Mouse (Mus musculus) mesoderm, embryonic 11.5 days (tissue): Measurements from ENCODE around the gene Zgrf1.
A peak's percentile ranks its signal among the peaks of the same experiment; 100 is the strongest.

Experiments used
- DNase-seq: peaks from one replicate; pipeline ENCODE4 v3.0.0-alpha.2; 2012; ENCODE audit warnings: low read depth, low spot score

Gene Zgrf1

DNA sequence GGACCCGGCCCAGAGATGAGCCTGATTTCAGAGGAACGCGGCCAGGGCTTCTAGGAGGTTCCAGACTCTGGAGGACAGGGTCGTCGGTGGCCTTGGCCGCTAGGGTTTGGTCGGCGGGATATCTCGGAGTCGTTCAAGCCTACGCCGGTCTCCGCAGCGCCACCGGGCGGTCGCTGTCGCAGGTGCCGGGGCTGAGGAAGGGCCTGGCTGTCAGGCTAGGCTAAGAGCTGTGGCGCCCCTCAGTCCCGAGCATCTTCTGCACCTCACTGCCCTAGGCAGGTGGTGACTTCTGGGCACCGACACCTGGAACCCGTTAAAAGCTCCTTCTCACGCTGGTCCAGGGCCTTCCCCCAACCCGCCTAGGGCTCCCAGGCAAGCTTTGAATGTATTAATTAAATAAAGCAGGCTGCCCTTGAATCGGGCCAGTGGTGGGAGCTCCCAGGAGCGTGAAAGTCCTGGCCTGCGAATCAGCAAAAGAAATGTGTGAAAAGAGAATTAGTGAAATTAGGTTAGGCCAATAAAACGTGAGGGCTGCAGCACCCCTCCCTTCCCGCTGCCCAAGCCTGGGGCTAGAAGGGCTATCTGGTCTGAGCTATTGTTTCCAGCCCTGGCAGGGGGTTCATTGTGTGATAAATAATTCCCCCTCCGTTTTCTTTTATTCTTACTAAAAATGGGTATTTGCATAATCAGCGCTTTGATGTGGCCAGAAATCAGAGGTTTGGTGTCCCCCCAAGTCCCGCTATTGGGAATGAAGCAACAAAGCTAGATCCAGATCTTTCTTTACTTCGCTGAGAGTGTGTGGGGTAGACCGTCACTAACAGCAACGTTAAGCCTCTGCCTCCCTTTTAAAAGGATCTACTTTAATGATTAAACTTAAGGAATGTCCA is 86.8 kb downstream of the Zgrf1 start:
- peak; percentile 86 for DNase-seq

- DNase-seq = peak; percentile 36
Observed at GRCm38 (mm10) chr3:127640762-127641700, 87.7 kb downstream of the Zgrf1 start.

- peak; percentile 45 for DNase-seq
Observed at GRCm38 (mm10) chr3:127642211-127642610, 88.9 kb downstream of the Zgrf1 start.

DNA sequence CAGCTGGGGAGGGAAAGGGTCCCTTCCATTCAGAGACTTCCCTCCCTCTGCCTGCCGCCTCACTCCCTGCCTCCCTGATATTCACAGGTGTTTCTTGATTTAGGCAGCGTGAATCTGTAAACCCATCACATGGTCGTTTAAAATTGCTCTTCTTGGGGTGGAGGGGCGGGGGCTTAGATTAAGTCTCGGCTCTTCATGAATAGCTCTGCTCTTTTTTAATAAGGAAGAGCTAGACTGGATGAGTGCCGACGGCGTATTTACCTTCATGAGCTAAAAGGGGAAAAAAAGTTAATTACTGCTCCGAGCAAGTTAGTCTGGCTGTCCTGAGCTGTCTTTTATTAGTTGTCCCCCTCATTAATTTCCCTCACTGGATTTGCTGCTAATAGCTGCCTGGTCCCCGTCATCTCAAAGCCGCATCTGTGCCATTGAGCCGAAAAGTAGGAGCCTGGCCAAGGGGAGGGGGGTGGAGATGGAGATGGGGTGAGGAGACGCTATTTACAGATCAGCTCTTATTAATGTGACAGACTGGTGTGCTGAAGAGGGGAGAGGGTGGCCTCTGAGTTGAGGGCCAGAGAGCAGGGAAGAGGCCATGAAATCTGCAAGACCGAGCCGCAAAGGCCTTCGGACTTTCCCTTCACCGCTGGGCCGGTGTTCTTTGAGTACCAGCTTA is 93.0 kb downstream of the Zgrf1 start:
- DNase-seq = no peak

DNA sequence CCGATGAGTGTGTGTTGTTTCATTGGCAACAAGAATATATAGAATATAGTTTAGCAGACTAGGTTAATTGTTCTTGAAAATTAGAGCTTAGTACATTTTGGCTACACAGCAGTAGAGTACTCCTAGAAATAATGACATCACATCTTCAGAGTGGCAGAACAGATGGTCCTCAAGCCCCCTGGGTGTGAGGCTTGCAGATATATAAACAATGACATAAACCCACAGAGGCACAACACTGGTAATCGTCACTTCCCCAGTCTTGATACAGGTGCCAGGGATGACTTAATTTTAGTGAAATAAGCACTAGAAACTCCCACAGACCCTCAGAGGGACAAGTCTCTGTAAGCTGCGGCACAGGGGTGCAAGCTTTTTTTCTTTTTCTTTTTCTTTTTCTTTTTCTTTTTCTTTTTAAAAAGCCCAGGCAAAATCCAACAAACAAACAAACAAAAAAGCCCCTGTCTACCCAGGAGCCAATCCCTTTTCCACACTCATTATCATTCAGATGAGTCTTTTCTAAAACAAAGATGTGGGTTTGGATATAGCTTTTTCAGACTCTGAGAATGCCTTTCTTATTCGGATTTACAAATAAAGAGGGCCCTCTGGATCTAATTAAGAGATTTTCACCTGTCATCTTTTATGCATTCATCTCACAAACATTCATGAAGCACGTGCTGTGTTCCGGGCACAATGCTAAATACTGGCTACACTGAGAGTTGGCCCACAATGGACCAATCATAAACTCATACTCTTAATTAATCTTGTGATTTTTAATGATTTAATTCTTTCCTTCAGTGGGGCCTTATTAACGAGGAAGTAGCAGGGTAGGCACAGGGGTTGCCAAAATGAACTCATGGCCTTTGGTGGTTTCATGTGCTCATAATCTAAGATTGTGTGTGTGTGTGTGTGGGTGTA is 98.7 kb downstream of the Zgrf1 start:
- DNase-seq = no peak

GRCm38 (mm10) chr3:127660712-127661111 is 107.4 kb downstream of the Zgrf1 start:
- peak; percentile 34 for DNase-seq

- DNase-seq = peak; percentile 48
Observed at GRCm38 (mm10) chr3:127661646-127662531, 108.6 kb downstream of the Zgrf1 start.
